Mouse (Mus musculus) heart, postnatal 0 days (tissue): ENCODE data around the gene Jmjd4.

Source experiments
- CTCF ChIP-seq: IDR thresholded peaks from 2 replicates; pipeline ENCODE4 v1.5.1; 2016; ENCODE audit warnings: antibody characterized with exemption, control low read depth, low read depth
- EP300 ChIP-seq: IDR thresholded peaks from 2 replicates; pipeline ENCODE4 v1.6.1; 2016; ENCODE audit warnings: antibody characterized with exemption, low read depth

DNA sequence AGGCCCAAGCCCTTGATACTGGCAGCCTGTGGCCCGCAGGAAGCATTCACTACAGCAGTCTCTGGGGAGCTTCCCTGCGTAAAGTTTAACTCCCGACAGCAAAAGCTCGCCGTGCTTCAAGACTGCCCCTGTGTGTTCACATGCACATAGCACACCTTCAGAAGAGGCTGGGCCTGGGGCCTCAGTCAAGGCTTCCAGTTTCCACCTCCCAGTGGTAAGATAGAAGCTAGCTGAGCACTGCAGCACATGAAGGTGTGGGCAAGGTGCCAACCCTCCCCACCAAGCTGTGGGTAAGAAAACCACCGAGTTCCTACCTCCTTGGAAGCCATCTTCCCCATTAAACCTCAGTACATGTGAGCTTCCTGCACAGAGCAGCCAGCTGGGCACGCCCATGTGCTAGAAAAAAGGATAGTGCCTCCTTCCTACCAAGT, 24.2 kb upstream of the Jmjd4 start:
- TF ChIP-seq CTCF (peak; percentile 60), EP300 (no peak)
